Mouse (Mus musculus): Measurements from ENCODE around the gene Scube3.

GRCm38 (mm10) chr17:28223561-28224391 is 81.8 kb downstream of the Scube3 start:
- TF ChIP-seq CTCF (IDR thresholded peaks at IDR 0.05; ENCODE audit: extremely low read depth, insufficient read depth, insufficient read length, insufficient replicate concordance) (no peak; the same call in 1 of the 2 replicates), POLR2A (IDR thresholded peaks at IDR 0.05; ENCODE audit: low read depth, low read length) (peak; percentile 42; the same call in 1 of the 2 replicates)
